Mouse (Mus musculus) yolk sac, embryonic 10.5 days (tissue): ENCODE measurements around the gene Casz1.

Experiments
- DNase-seq: peaks from one replicate; pipeline ENCODE4 v3.0.0-alpha.2; 2017; ENCODE audit warnings: low spot score

The Casz1 gene

DNA sequence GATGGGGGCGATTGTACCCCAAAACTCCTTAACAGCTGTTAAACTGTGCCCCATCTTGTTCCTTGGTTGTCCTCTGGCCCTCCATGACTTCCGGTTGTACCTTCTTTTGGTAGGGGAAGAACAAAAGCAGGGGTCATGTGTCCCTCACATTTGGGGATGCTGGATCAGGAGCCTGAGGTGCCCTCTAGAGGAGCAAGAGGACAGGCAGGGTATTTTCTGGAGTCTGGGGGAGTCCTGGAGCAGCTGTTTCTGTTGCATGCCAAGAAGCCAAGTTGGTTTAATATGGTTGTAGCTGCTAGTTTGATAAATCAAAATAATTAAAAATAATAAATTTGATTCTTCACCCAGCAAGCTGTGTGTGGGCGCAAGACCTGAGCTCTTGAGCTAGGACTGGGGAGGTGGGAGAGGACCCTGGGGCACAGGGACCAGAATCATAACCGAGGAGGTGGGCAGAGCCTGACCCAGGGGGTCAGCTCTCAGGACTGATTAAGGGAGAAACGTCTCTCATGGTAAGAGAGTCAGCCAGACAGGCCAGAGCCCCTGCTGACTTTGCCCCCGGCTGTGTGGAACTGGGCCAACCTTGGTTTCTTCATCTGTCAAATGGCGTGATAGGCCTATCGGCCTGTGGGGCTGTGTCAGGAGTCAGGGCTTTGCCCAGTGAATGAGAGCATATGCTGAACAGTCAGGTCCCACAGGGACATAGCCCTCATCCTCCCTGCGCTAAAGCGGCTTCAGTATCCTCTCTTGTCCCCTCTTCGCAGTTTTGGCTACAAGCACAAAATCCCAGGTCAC lies 74.2 kb downstream of the Casz1 start:
- DNase-seq: no peak

DNA sequence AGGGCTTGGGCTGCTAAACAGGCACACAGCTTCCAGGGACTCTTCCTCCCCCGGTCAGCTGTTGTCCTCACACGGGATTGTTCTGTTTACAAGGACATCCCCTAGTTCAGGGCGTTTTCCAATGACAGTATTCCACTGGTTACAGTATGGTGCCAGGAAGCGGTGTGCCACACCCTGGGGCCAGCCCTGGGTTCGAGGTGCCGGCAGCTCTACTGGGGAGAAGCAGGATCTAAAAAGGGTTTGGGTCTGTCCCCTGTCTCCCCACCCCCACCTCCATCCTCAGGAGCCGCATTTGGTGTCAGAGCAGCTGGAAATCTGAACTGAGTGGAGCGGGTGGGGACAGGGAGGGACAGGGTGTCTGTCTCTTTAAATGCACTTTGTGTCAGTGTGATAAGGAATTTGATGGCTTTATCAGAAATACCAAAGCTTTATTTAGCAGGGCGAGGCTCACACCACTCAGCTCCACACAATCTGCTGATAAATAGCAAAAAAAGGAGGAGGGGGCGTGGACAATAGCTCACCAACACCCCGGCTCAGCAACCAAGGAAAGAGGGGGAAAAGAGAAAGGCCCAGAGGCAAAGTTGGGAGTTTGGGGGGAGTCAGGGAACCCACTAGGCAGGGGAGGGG lies 74.9 kb downstream of the Casz1 start:
- no peak for DNase-seq

DNA sequence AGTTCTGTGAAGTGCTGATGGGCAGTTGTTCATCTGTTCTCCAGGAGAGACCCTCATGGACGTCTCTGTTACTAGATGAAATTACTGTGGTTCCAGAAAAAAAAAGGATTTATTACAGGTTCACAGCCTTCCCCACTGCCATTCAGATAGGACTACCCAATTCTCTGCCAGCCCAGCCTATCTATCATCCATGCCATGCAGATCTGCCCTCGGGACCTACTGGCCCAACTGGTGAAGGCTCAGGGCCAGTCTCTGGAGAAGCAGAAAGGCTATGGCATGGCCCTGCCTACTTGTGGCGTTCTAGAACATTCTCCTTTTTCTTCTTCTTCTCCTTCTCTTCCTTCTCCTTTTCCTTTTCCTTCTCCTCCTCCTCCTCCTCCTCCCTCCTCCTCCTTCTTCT lies 75.4 kb downstream of the Casz1 start:
- no peak for DNase-seq

DNA sequence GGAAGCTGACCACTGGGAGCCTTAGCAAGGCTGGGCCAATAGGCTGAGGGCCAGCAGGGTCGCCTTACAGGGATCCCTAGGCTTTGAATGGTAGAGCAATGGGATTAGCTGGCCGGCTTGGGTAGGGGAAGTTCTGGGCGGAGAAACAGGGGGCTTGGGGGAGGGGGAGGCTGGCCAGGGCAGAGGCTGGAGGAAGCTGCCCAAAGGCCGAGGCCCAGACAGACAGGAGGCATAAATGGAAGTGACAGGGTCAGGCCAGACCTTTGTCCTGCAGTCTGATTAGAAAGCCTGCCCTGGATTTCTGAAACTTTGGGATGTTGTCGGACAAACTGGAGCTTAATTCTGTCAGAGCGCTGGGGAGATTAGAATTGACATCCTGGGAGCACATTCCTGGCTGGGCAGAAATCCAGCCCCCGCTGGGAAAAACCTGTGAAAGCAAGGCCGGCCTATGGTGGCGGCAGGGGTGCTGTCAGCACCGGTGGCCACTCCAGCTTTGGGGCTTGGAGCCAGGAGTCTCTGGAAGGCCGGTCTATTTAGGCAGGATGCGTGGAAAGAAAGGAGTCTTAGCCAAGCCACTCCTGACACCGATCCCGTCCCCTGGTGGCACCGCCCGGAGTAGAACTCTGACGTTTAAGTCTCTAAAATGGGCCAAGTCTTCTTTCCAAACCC lies 76.9 kb downstream of the Casz1 start:
- DNase-seq: no peak

DNA sequence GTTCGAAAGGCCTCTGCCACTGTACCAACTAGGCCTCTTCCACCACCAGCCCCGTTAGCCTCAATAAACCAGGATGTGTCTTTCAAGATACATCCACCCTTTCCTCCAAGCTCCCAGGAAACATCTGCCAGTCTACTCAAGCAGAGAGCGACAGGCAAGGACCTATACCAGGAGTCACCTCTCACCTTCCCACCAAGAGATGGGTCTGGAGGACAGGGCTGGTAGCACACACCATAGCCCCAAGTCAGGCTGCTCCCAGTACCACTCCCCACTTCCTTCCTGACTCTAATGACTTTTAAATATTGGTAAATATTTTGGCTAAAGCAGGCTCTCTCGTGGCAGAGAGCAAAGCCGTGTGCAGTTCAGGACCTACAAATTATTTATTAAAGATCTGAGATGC lies 77.6 kb downstream of the Casz1 start:
- DNase-seq: no peak

DNA sequence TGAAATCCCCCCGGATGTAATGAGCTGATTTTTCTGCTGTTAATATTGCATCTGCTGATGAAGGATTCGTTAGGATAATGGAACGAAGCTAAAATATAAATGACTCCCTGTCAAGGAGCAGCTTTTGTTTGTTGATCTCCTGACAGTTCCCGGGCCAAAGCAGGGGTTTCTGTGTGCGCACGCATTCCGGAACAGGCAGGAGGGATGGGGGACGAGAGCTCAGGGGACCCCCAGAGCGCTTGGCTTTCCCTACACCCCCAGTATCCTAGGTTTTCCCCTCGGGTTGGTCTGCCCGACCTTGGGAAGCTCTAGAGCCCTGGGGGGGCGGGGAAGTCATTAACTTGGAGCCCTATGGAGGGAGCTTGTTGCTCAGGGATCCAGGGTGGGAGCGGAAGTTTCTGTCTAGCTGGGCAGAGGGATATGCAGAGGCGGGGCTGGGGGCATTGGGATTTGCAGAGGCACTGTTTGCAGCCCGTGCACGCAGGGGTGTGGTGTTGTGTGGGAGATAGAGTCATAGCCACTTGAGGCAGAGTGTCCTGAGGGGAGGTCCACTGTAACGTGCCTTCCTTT lies 78.2 kb downstream of the Casz1 start:
- DNase-seq: no peak

DNA sequence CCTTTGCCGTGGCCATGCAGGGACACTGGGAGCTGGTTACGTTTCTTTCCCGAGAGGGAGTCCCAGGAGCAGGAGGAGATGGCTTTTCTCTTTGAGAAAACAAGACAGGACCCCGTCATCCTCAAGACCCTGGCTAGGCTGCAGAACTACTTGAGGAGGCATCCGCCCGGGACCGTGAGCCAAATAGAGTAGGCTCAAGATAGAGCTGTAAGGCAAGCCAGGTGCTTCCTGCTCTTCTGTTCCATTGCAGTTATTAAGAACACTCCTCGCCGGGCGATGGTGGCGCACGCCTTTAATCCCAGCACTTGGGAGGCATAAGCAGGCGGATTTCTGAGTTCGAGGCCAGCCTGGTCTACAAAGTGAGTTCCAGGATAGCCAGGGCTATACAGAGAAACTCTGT lies 80.4 kb downstream of the Casz1 start:
- no peak for DNase-seq

DNA sequence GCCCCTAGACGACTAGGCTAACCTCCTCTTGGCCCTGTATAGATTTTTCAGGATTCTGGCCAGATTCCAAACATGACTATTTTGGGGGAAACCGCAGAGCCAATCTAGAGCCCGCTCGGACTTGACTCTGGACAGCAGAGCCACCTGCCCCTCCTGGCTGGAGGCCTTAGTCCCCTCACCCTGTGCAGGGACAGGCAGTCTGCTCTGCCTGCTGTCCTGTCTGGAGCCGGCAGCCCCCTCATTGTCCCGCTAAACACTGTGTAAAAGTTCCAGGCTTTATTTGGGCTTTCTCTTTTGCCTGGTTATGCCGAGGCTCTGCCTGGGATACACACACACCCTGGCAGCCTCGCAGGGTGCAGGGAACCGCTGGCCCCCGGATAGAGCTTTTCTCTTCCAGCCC lies 81.2 kb downstream of the Casz1 start:
- DNase-seq: no peak

DNA sequence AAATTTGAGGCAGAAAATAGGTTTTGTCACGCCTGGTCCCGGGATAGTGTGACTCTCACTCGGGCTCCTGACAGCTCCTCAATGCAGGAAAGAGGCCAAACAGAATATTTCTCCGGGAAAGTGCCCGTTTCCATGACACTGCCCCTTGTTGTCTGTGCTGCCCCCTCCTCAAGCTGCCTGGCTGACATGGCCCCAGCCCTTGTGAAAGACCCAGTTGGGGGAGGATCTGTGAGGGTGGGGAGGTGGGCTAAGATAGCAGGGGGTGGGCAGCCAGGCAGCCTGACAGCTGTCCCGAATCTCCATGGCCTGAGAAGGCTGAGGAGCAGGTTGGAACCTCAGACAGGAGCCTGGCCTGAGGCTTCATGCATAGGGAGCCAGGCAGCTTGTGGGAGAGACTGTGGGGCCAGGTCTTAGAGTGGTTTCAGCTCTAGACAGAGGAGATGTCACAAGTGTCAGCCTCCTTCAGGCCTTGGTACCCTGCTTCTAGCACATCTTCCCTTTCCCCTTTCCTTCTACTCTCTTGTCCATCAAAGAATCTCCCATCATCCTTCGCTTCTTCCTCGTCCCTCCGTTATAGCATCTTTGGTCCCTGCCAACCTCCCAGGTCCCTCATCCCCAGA lies 81.8 kb downstream of the Casz1 start:
- no peak for DNase-seq

DNA sequence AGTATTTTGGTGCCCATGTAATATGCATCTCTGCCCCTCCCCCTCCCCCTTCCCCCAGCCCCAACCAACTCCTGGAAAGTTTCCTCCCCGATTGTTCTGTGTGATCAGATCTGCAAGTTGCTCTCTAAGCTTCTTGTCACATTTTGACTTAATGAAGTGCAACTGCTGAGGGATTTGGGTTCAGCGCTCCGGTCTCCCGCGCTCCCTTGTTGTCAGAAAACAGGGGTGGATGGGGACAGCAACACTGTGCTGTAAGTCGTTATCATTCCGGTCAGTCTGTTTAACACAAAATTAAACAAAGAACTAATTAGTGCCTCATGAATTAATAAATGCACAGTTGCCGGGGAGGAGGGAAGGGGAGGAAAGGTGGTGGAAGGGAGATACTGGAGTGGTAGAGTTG lies 84.0 kb downstream of the Casz1 start:
- no peak for DNase-seq

DNA sequence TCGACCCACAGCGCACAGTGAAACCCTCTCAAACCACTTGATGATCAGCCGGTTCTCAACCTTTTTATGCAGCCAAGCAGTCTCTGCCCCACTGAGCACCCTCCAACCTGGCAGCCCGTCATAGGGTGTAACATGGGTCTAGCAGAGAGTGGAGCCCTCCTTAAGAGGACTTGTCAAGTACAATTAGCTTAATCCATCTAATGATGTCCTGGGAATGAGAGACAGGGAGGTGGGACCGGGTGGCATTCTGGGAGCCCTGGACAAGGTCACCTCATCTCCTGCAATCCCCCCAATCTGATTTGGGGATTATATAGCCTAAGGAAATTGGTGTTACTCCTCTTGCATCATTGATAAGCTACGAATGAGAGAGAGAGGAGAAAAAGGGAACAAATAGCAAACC lies 84.8 kb downstream of the Casz1 start:
- no peak for DNase-seq

DNA sequence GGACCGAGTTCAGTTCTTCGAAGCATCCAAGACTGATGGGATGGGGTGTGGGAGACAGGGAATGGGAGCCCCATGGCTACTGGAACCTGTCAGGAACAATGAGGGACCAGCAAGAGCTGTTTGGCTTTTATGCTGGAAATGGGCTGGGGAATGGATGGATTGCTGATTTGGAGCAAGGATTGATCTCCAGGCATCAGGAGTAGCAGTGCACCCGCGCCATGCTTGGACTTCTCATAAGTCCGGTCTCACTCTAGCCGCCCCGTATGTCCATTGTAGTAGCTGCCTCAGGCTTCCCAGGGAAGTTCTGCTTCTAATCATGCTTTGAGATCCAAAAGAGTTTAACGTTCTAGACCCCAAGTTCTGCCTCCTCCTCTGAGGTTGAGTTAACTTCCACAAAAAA lies 86.2 kb downstream of the Casz1 start:
- DNase-seq: no peak

DNA sequence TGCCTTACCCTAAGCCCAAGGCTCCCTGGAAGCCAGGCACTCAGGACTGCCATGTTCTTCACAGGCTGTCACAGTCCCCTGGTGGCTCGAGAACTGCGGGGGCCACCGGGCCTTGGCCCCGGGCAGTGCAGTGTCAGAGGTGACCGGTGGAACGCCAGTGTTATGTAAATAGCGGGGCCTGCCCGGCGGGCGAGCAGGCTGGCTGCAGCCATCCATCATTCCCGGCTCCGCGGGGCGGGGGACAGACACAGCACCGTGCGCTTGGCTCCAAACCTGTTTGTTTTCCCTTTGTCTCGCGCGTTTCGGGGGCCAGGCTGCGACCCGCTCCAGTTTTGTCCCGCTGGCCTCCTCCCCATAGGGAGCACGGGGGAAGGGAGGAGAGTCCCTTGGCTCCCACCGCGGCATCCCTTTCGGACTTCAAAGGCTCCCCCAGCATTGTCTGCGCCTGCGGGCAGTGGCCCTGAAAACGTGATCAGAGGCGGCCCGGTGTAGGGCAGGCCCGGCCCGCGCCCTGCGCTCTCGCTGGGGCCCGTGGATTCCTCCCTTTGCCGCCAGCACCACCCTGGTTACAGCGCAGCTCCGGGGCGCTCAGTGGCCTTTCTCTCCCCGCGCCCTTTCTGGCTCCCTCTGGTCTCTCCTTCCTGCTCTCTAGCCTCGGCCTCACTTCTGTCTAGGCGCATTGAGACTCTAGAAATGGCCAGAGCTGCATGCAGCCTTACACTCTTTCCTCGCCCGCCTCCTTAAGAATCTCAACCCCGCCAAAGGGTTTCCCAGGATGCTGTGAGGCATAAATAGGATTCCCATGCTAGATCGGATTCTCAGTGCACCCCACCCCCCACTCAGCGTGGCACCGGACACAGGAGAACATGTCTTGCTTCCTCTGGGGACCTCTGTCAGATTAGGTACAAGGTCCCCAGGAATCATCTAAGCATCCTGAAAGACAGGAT lies 86.9 kb downstream of the Casz1 start:
- DNase-seq: peak; percentile 51

DNA sequence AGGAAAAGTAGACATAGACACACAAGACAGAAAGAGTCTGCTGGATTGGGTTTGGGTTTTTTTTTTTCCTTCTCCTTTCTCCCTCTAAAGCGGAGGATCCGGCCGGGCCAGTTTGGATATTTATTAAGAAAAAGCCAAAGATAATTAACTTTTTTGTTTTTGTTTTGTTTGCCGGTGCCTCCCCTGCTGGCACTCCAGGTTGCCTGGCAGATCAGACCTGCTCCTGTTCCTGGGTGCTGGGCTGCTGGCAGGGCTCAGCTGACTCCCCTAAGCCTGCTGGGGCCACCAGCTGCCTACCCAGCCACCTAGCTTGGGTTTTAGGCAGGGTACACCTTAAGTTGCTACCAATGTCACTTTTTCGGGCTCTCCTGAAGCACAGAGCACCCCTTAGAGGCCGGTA lies 91.9 kb downstream of the Casz1 start:
- no peak for DNase-seq

DNA sequence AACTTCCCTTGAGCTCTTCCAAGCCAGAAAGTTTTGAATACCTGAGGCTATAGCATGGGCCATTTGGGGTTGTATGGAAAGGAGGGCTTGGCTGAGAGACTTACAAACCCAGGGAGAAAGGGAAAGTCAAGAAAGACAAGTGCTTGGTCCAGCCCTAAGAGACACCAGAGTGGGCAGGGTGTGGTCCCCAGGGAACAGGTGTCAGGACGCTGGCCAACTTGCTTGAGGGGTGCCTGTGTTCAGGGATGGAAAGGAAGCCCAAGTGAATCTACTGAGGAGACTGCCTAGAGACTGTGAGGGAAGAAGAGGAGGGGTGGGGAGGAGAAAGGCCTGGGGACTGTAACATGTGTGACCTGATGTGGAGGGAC lies 95.7 kb downstream of the Casz1 start:
- DNase-seq: no peak

DNA sequence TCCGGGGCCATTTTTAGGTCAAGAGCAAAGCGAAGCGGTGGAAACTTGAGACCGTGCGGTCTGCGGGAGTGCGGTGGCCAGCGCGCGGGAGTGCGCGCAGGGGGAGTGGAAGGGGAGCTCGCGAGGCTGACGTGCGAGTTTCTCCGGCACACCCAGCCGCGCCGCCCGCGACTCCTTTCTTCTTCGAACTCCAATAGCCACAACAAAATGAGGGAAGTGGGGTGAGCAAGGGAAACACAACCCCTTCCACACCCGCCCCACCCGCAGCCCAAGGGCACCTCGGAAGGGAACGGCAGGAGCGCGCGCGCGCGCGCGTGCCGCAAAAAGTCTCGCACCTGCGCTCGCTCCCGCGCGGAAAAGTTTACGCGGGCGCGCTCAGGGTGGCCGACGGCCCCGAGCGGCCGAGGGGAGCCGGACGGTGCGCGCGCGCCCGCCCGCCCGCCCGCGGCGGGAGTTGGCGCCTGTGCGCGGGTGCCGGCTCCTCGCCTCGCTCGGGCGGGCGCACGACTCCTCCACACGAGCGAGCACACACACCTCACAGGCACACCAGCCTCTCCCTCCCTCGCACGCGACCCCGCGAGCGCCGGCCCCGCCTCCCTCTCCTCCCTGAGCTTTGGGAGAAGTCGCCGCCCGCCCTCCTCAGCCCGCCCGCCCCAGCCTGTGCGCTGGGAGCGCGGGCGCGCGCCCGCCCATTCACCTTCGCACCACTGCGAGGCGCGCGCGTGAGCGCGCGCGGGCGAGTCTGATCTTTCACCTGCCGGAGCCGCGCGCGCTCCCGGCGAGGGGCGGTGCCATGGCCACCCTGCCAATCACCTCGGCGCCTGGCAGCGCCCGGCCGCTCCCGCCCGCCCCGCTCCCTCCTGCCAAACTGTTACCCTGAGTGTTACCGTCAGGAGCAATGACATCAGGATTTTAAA lies 96.3 kb downstream of the Casz1 start:
- peak; percentile 87 for DNase-seq

DNA sequence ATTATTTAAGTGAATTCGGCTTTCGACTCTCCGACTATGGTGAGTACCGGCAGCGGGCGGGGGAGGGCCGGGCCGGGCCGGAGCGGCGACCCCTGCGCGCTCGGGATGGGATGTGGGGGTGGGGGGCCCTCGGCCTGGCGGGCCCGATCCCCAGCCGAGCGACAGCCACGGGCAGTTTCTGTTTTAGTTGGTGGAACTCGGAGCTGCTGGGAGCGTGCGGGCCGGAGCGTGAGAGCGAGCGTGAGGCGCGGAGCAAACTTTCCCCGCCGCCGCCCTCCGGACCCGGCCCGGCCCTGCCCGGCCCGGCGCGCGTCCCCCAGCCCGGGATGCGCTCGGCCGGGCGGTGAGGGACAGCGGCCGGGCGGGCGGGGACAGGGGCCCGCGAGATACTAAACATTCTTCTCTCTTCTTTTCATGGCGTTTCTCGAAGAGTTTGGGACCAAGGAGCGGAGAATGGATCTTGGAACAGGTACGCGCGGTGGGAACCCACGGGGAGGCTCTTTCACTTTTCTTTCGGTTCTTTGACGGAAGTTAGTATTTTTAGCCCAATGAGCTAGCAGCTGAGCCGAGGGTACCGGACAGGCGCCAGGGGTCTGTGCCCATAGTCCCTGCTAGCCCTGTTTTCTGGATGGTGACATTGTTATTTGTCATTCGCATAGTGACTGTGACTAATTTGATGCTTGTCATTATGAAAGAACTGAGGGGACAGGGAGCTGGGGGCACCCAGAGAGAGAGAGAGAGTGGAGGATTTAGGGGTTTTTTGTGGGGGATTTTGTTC lies 97.2 kb downstream of the Casz1 start:
- no peak for DNase-seq

DNA sequence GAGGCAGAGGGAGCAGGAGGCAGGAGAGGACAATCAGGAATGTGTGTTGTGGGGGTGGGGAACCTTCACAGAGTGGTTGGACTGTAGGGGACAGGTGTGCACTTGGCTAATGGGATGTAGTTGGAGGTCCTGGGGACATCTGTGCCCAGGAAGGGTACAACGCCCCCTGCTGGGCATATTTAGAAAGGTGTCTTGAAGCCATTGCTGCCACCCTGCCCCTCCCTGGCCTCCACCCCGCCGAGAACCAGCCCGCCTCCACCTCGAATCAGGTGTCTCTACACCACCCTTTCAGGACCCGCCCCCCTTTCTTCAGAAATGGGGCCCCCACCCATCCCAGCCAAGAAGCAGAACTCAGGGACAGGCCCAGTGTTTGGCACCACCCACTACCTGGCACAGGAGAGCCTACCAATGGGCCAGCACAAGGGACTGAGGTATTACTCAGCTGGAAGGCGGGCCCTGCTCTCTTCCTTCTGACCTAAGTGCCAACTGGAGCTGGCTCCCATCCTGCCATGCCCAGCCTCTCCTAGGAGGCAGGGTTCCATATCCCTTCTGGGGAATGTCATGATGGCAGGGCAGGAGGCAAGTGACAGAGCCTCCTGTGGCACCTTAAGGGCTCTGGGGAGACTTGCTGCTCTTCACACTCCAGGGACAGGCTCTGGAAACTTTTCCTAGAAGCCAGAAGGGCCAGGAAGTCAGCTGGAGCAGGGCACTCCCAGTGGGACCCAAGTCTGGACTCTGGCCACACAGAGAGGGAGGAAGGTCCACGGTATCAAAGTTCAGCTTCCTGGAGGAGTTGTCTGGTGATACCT lies 98.9 kb downstream of the Casz1 start:
- DNase-seq: peak; percentile 72

DNA sequence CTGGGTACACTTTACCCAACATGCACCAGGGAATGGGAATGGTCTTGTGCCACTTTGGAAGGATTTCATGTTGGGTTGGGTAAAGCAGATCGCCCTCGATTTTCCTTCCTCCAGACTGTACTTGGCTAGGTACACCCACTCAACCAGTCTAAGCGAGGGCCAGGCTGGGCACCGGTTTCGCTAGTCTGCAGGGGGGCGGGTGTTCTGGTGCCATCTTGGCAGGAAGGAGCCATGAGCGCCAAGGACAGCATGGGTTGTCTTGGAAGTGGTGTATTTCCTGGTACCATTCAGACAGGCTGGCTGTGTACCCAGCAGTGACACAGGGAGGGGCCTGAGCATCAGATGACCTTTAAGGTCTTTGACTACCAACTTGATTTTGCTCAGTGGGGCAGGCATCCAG lies 101.1 kb downstream of the Casz1 start:
- DNase-seq: no peak
